Mouse (Mus musculus) left cerebral cortex, postnatal 14 days (tissue): ENCODE results near the gene Ivns1abp. TPM values are rescaled to one million over a fixed set of nuclear protein-coding genes. Genes with fewer than 3 reads are reported as not detected.
A peak's percentile ranks its signal among the peaks of the same experiment; 100 is the strongest.
"Not testable (repeated sequence)": the region's sequence is repeated elsewhere in the genome, so short reads cannot be mapped to it uniquely, and the experiment has no call there.

Experiments
- DNase-seq, 2 experiments: peaks; one replicate each; pipeline ENCODE4 v3.0.0; 2021 to 2022; ENCODE audit warnings: low spot score in 2 of 2, mixed read lengths in 1 of 2
- intact Hi-C: fragments of 180-260 bp; cut with DNase I; formaldehyde crosslinking; loops from one replicate; pipeline ENCODE4 v1.15.1; 2025
- total RNA-seq, 2 experiments: library from RNA; stranded (reverse); gene quantifications; 2 replicates each; pipeline ENCODE4 v1.2.3; 2021

Gene Ivns1abp
- total RNA-seq, 2 experiments from 2014 or later = 125 to 135 TPM

- no peak for DNase-seq
- intact Hi-C loops = no loop called here
Measured at GRCm38 (mm10) chr1:151332819-151333218, 11.5 kb upstream of the Ivns1abp start.

- DNase-seq = no peak
- intact Hi-C loops = no loop called here
Measured at GRCm38 (mm10) chr1:151338234-151338633, 6.0 kb upstream of the Ivns1abp start.

- no peak for DNase-seq
- intact Hi-C loops = no loop called here
Measured at GRCm38 (mm10) chr1:151338941-151339340, 5.3 kb upstream of the Ivns1abp start.

GRCm38 (mm10) chr1:151341321-151342044 is 2.8 kb upstream of the Ivns1abp start:
- intact Hi-C loops = loop anchor here (10.0 kb wide), 1 partner anchor 87 kb away; no protein-coding TSS in a partner anchor

GRCm38 (mm10) chr1:151342311-151342710 is 2.0 kb upstream of the Ivns1abp start:
- no peak for DNase-seq
- intact Hi-C loops = loop anchor here (10.0 kb wide), 1 partner anchor 88 kb away; no protein-coding TSS in a partner anchor

More at GRCm38 (mm10) chr1:151341321-151342044, 2.8 kb upstream of the Ivns1abp start:
- DNase-seq = no peak

- intact Hi-C loops = loop anchor here (10.0 kb wide), 1 partner anchor 88 kb away; no protein-coding TSS in a partner anchor
- DNase-seq = no peak
Measured at GRCm38 (mm10) chr1:151342968-151343367, 1.3 kb upstream of the Ivns1abp start.

- DNase-seq = no peak
- intact Hi-C loops = loop anchor here (2.0 to 10.0 kb wide), 2 partner anchors 89 to 265 kb away; no protein-coding TSS in a partner anchor
Measured at GRCm38 (mm10) chr1:151343571-151344282, 550 bp upstream of the Ivns1abp start.

GRCm38 (mm10) chr1:151345109-151345862 is 1.0 kb downstream of the Ivns1abp start:
- intact Hi-C loops = loop anchor here (2.0 to 10.0 kb wide), 3 partner anchors 90 to 953 kb away; partner anchors contain the start of genes Odr4 and Tpr
- DNase-seq = peak; percentile 96 to 97

GRCm38 (mm10) chr1:151345863-151346195 is 1.6 kb downstream of the Ivns1abp start:
- intact Hi-C loops = loop anchor here (2.0 to 10.0 kb wide), 3 partner anchors 91 to 954 kb away; partner anchors contain the start of genes Odr4 and Tpr
- no peak for DNase-seq

- intact Hi-C loops = loop anchor here (5.0 to 10.0 kb wide), 2 partner anchors 92 to 954 kb away; partner anchors contain the start of genes Odr4 and Tpr
- no peak for DNase-seq
Measured at GRCm38 (mm10) chr1:151346681-151347127, 2.4 kb downstream of the Ivns1abp start.

- intact Hi-C loops = loop anchor here (5.0 to 10.0 kb wide), 2 partner anchors 93 to 956 kb away; partner anchors contain the start of genes Odr4 and Tpr
- not testable (repeated sequence) for DNase-seq
Measured at GRCm38 (mm10) chr1:151348293-151348692, 4.0 kb downstream of the Ivns1abp start.

GRCm38 (mm10) chr1:151352911-151353310 is 8.6 kb downstream of the Ivns1abp start:
- intact Hi-C loops = loop anchor here (5.0 kb wide), 1 partner anchor 316 kb away; no protein-coding TSS in a partner anchor
- DNase-seq = peak; percentile 31 to 53

- DNase-seq = no peak
- intact Hi-C loops = loop anchor here (5.0 kb wide), 1 partner anchor 914 kb away; no protein-coding TSS in a partner anchor
Measured at GRCm38 (mm10) chr1:151355994-151356393, 11.7 kb downstream of the Ivns1abp start.

- DNase-seq = no peak
- intact Hi-C loops = loop anchor here (5.0 kb wide), 1 partner anchor 917 kb away; no protein-coding TSS in a partner anchor
Measured at GRCm38 (mm10) chr1:151359374-151359773, 15.1 kb downstream of the Ivns1abp start.

GRCm38 (mm10) chr1:151366944-151367605 is 22.8 kb downstream of the Ivns1abp start:
- intact Hi-C loops = no loop called here

GRCm38 (mm10) chr1:151367721-151368324 is 23.5 kb downstream of the Ivns1abp start:
- intact Hi-C loops = no loop called here
- DNase-seq = no peak

More at GRCm38 (mm10) chr1:151366944-151367605, 22.8 kb downstream of the Ivns1abp start:
- no peak for DNase-seq

- intact Hi-C loops = no loop called here
- no peak for DNase-seq
Measured at GRCm38 (mm10) chr1:151368444-151368843, 24.2 kb downstream of the Ivns1abp start.

- intact Hi-C loops = no loop called here
- DNase-seq = no peak
Measured at GRCm38 (mm10) chr1:151370573-151370972, 26.3 kb downstream of the Ivns1abp start.
